27 mouse cellular contexts compared by ENCODE assay signal in genomic region chr6:65743144-65743870, GRCm38 (mm10). TPM values are rescaled to one million over a fixed set of nuclear protein-coding genes. Genes with fewer than 3 reads are reported as not detected.
DNase-seq lines count a peak whose midpoint lies in the region; ATAC-seq lines count a peak whose summit lies in the region.
"Had no signal": no experiment of that assay in that cellular context is flagged by ENCODE, and none has a peak within 500 bp of the region (broad histone marks: within the 10 kb centered on the region; RNA-seq: fewer than 3 reads in every experiment).

No protein-coding gene starts in this region.

- H3K9ac ChIP-seq in midbrain, embryonic 15.5 days = no peak overlapping the region
- H3K9ac ChIP-seq: forebrain, embryonic 15.5 days; liver, embryonic 15.5 days; lung, embryonic 14.5 days had no signal

- DNase-seq in midbrain, embryonic 10.5 days (ENCODE audit: low spot score) = no peak
- DNase-seq in 3T3-L1 (ENCODE audit: low read depth, low spot score) = peak; percentile 9
- peak; percentile 9 for DNase-seq in NIH3T3 (ENCODE audit: low read depth)
- peak; percentile 29 for DNase-seq in embryo, embryonic 9.5 days (ENCODE audit: extremely low spot score)
- DNase-seq in thymus, postnatal 10 days (ENCODE audit: low spot score in 2 of 2) = no peak
- DNase-seq: adrenal gland, postnatal 10 days; cerebellum, adult 11 months; cerebellum, adult 9-10 months; cerebellum, postnatal 36 days; gastrocnemius, postnatal 25 days; heart, adult 18-20 months; heart, postnatal 4 days; kidney, postnatal 14 days; layer of hippocampus, adult 9-11 months; liver; lung, embryonic 14.5 days; lung, postnatal 14 days; midbrain, embryonic 14.5 days; retina, postnatal 1 day; right cerebral cortex, postnatal 14 days had no signal

- no peak overlapping the region for H3K4me3 ChIP-seq in midbrain, embryonic 10.5 days
- no peak overlapping the region for H3K4me3 ChIP-seq in midbrain, embryonic 15.5 days
- H3K4me3 ChIP-seq: forebrain, embryonic 15.5 days; liver, embryonic 15.5 days had no signal

- no peak for ATAC-seq in midbrain, embryonic 15.5 days (replicated peaks)
- ATAC-seq: forebrain, embryonic 15.5 days; intestine, postnatal 0 days; Patski had no signal

- H3K27me3 ChIP-seq in midbrain, embryonic 10.5 days (ENCODE audit: low read depth, poor library complexity, severe bottlenecking) = no peaks in the 10 kb centered on the region
- no peaks in the 10 kb centered on the region for H3K27me3 ChIP-seq in midbrain, embryonic 15.5 days (replicated peaks)
- H3K27me3 ChIP-seq: CH12.LX; forebrain, embryonic 15.5 days; liver, embryonic 15.5 days had no signal

- peaks cover 11% of the 10 kb centered on the region for H3K9me3 ChIP-seq in midbrain, embryonic 10.5 days (replicated peaks)
- H3K9me3 ChIP-seq in midbrain, embryonic 15.5 days = no peaks in the 10 kb centered on the region
- H3K9me3 ChIP-seq: liver, embryonic 15.5 days had no signal

- H3K36me3 ChIP-seq in midbrain, embryonic 10.5 days = peaks cover 9% of the 10 kb centered on the region; the same call in 1 of the 2 replicates
- H3K36me3 ChIP-seq in midbrain, embryonic 15.5 days (replicated peaks) = no peaks in the 10 kb centered on the region
- H3K36me3 ChIP-seq: forebrain, embryonic 15.5 days; liver, embryonic 15.5 days had no signal

- peak overlapping the region; percentile 82 for H3K27ac ChIP-seq in midbrain, embryonic 10.5 days (replicated peaks)
- H3K27ac ChIP-seq in midbrain, embryonic 15.5 days = no peak overlapping the region
- H3K27ac ChIP-seq: forebrain, embryonic 15.5 days; liver, embryonic 15.5 days had no signal

- no peak overlapping the region for H3K4me2 ChIP-seq in midbrain, embryonic 15.5 days
- H3K4me2 ChIP-seq: forebrain, embryonic 15.5 days; heart, embryonic 11.5 days; liver, embryonic 15.5 days; lung, embryonic 14.5 days had no signal

- WGBS in midbrain, embryonic 10.5 days = 35% methylated on average over 1 of the region's 1 CpGs
- WGBS in midbrain, embryonic 15.5 days = 5% methylated on average over 1 of the region's 1 CpGs

- H3K4me1 ChIP-seq in midbrain, embryonic 10.5 days = peaks cover 22% of the 10 kb centered on the region
- no peaks in the 10 kb centered on the region for H3K4me1 ChIP-seq in midbrain, embryonic 15.5 days
- H3K4me1 ChIP-seq: forebrain, embryonic 15.5 days; liver, embryonic 15.5 days had no signal

RNA-seq across cellular contexts. Expression of gene Prdm5, which starts 35.5 kb away (rescaled TPM):
- polyA plus RNA-seq in midbrain, embryonic 10.5 days (2016; fragmentation: Nextera tagmentation; extraction: Ambion mirVana) = 17.0 and 19.7 TPM in 2 replicates
- 5.2 and 5.5 TPM in 2 replicates for polyA plus RNA-seq in midbrain, embryonic 15.5 days (2015; fragmentation: Nextera tagmentation; extraction: Ambion mirVana)

Comparison
In these comparisons a context has a peak if more than half of its experiments do, and no peak if none do; other contexts are left out.
1. DNase-seq: peak in 3T3-L1 (single experiment), NIH3T3 (single experiment) and embryo, embryonic 9.5 days (single experiment); none in midbrain, embryonic 10.5 days (single experiment) and thymus, postnatal 10 days (0 of 2).